Mouse (Mus musculus) regulatory T cell (primary cell): ENCODE measurements at regions not wholly inside any gene's neighbourhood (a gene's known extent, or its start where the extent isn't known, plus 50 kb on each side); places are given as distances from the start of the nearest gene placed in this dataset.

ENCODE experiments used
- in situ Hi-C: fragments of 300-600 bp; cut with MboI, MseI; formaldehyde crosslinking; loops from one replicate; pipeline ENCODE4 v1.15.1; 2025; ENCODE audit warnings: high pct_unique_total_duplicates

DNA sequence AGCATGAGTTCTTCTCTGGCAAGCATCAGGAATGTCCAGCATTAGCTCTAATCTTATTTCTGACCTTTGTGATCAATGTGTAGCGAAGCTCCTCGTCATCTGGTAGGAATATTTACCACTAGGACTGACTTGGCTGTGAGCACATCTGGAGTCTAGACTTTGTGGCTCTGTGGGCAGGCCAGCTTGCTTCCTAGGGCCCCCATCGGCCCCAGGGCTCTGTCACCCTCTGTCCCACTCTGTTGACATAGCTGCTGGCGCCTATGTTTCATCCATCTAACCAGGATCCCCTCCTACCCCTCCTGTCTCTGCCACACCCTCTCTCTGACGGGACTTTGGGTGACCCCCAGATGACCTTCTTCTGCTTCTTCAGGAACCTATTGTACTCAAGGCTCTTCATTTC lies 520.6 kb upstream of the Id2 start:
- in situ Hi-C loops: no loop called here

DNA sequence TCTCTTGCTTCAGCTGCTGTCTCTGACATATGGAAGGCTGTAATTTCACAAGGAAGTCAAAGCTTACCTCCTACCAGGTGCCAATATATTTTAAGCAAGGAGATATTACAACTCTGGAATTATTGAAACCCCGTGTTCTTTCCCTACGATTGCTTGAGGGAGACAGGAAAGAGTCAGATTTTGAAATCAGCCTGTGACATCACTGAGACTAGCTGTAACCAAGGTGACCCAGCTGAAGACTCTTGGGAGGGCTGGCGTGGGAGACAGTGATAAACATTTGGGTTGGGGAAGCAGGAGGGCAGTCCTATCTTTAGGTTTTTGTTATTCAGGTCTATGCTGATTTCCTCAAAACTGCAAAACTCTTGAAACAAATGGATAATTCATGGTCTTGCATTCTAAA lies 518.4 kb upstream of the Id2 start:
- in situ Hi-C loops: no loop called here

DNA sequence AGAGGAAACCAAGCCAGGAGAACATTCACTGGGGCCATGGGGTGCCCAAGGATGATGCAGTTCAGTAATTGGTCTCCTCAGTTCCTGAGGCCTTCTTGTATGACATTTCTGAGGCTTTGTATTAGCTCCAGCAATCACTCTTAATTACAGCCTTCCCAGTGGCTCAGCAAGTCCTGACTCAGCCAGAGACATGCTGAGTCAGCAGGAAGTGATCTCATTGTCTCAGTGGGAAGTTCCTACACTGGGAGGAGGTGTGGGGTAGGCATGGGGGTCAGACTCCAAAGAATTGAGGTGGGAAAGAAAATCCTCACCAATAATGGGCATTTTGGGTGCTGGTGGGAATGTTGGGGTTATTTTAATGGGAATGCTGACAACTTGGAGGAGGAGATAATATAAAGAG lies 516.5 kb upstream of the Id2 start:
- in situ Hi-C loops: no loop called here

DNA sequence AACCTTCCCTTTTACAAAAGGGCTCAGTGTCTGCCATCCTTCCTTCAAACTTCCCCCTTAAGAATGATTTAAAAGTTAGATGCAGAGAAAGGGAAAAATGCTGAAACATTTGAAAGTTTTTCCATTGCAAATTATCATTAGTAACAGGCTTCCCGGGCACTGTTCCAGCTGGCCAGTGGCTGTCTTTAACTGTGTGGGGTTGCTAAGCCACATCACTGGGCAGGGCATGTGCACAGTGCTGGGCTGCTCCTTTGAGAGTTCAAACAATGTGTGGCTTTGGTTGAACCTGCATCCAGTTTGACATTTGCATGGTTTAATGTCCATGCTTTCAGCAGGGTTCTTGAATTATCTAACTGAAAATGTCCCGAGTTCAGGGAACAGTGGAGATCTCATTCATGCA lies 512.1 kb upstream of the Id2 start:
- in situ Hi-C loops: no loop called here

DNA sequence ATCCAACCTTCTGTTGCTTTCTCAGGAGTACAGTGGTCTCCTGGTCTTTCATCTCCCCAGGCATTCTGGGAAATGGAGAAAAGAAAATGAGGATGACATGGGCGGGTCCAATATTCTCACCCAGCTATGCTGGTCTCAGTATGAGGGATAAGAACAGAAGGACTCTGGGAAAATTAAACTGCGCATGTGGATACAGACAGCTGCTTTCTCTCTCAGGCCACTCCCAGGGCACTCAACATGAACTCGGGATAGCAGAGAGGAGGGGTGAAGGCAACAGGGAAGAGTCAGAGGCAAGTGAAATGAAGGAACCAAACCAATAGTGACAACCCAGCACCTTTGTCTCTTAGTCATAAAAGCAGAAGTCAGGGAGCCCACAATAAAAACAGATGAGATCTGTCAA lies 508.5 kb upstream of the Id2 start:
- in situ Hi-C loops: no loop called here

DNA sequence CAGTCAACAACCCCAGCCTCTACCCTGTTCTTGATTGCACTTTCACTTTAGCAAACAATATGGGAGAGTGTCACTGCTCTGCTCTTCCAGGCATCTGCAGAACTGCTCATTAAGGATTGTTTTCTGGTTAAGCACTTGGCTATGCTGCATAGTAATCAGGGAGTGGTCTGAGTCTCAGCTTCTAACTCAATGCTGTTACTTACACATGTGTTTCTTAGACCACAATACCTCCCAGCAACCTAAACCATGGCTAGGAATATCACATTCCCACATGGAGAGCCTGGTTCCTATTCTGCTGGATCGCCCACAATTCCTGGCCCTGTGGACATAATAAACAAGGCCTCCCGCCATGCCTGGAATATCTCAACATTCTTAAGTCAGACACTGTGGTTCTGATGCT lies 493.3 kb upstream of the Id2 start:
- in situ Hi-C loops: no loop called here

DNA sequence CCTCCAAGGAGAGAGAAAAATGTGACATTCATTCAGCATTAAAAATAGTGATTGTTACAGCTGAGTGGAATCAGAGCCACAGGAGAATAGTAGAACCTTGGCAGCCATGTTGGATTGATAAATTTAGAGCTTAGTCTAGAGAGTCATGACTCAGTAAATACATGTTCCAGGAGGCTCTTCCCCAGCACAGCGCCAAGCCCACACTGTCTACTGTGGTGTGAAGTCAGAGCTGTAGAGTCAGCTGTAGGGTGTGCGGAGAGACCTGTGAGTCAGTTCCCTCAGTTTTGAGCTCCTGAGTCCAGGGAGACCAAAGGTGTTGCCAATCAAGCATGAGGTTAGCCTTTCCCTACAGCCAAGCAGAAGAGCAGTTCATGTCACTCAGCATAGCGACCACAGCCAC lies 488.8 kb upstream of the Id2 start:
- in situ Hi-C loops: no loop called here

DNA sequence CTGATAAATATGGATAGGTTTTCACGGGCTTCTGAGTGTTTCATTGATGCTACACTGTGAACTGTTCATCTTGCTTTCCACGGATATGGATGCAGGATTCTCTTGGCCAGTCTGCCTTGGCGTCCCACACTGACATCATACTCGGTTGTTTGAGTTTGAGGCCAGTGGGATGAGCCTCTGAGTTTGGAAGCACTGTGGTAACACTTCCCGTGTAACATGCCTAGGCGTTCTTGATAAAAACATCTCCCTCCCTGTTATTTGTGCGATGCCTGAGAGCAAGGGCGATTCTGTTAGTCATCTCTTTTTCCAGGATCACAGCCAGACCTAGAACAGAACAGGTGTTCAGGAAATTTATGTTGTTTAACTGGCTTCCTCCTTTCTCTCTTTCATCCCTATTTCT lies 482.5 kb upstream of the Id2 start:
- in situ Hi-C loops: no loop called here

DNA sequence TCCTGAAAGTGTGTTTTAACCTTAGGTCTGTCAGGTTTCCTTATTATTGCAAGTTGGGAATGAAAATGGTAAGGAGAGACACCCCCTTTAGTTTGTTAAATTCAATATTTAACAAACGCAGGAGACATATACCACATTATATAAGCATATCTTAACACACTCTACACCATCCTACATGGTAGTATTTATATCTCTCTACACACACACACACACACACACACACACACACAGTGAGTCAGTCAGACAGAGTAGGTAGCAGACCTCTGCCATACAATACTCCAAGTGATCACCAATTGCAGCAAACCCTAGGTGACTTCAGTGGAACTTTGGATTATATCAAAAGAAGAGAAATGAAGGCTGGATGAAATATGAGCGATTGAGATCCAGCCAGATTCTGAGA lies 468.2 kb upstream of the Id2 start:
- in situ Hi-C loops: no loop called here

DNA sequence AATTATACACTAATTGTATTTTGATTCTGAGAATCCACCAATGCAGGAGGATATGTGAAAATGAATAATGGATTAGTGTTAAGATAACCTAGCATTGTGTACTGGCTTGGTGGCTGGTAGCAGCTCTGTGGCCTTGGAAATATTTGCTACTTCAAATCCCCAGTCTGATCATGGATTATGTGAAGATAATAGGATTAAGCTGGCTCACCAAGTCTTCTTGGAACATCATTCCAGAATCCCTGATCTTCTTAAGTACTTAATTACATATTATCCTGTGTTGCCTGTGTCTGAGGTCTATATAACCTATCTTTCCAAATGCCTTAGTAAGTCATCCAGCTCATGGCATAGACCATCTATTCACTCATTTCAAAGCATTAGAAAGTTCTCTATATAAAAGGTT lies 462.7 kb upstream of the Id2 start:
- in situ Hi-C loops: no loop called here

DNA sequence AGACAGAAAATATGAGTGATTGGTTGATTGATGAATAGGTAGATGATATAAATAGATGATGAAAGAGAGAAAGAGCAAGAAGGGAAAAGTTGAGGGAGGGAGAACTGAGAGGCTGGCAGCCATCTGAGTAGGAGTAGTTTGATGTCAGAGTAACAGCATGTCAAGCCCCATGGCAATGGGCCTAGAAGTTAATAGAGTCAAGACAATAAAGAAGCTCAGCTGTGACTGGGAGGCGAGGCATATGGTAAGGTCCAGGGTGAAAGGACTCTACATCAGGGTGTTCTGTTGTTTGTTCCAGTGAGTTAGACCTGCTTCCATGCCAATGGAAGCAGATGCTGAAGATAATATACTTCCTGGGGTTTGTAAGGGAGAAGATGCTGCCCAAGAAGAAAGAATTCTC lies 456.7 kb upstream of the Id2 start:
- in situ Hi-C loops: no loop called here

DNA sequence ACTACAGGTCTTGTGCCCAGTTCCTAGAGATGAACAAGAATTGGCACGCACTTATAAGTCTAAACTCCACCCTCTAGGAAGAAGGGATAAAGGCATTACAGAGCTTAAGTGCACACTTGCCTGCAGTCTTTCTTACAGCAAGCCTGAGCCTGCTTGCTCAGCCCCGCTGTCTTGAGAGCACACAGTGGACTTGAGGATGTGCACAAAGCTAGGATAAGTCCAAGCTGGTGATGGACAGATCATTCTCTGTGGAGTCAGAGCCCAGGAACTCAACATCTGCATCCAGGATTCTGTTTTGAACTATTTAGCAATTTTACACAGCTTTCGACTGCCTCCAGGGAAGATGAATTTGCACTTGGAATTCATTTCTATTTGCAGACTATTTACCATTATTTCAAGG lies 452.8 kb upstream of the Id2 start:
- in situ Hi-C loops: no loop called here

DNA sequence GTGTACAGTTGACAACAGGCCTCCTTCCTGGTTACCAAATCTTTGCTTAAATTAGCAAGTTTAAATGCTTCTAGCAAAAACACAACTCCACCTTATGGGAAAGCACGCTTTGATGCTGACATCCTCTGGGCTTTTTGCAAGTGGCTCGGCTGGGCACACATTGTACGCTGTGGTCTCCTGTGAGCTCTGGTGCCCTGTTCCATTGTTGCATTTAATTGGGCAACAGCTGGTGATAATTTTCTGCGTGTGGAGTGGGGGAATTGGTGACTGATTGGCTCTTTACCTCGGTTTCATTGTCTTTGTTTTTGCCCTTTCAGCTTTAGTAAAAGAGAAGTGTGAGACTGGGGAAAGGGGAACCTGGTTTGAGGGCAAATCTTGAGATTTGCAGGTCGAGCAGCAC lies 447.3 kb upstream of the Id2 start:
- in situ Hi-C loops: no loop called here

DNA sequence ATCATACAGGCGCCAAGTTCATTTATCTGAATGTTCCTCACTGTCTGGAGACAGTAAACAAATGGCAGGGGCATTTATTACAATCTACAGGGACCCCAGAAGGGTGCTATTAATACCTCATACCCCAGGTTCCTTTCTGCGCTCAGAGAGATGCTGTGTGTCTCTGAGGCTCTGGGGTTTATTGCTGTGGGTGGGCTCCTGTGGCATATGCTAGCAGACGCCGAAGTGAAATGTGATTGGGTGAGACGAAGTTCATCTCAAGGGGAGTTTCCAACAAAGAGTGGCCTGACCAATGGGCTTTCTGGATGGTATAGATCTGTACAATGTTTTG lies 437.6 kb upstream of the Id2 start:
- in situ Hi-C loops: no loop called here

DNA sequence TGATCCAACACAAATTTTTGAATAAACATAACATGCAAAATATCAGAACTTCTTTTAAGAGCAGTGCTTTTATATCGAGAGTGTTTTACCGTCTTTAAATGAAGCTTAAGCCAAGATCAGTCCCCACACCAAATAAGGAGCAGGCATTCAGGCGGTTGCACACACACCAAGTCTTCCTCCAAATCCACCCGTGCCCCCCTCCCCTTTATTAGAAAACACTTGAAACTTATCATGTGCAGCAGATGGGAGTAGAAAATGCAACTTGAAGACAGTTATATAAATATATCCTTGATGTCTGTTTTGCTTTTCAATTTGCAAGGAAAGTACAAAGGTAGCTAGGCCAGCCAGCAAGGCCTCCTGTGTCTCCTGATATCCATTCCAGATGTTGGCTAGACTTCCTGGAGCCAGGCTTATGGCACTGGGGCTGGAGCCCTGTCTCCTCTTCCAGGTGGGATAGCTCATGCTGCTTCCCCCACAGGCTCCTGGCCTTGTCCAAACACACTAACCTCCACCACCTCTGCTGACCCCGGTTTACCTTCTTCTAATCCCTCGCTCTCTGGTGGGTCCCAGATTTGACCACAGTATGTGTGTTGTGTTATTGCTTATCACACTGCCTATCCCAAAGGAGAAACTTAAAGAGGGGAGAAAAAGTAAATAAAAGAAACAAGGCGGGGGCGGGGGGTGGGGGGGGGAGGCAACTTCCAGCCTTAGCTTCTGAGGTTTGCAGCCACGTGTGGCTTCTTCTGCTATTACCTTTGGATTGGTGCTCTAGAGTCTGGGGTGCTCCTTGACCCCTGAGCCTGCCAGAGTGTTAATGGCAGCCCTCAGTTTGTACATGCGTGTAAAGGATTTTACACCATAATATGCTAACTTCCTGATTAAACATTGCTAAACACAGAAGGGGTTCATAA lies 437.0 kb upstream of the Id2 start:
- in situ Hi-C loops: no loop called here

DNA sequence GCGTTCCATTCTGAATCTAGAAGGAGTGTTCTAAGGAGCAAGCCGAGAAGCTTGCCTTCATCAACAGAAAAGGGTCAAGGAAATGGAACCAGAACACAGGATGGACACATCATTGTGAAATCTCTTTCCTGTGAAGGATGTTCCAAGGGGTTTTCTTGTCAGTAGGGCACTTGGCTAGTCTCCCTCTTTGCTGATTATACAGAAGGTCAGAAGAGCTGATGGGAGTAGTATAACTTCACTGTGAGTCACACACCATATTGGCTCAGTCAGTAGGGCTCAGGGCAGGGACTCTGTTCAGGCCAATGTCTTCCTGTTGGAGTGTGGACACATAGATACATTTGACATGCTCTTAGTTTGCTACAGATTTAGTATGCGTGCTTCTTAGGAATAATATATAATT lies 433.5 kb upstream of the Id2 start:
- in situ Hi-C loops: no loop called here

DNA sequence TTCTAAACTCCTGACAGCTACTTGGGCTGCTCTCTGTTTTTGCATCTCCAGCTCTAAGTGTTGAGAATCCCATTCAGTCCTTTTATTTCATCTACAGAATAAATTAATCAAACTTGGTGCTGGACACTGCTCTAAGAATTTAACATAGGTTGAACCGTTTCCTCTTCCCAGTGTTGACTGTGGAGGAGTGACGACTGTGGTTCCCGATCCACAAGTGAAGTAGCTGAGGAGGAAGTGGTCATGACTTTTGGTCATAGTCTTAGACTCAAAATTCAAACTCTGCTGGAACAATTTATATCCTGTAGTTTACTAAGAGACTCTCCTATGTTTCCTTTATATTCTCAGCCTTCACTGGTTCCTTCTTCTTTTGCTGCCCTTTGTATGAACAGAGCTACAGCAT lies 432.6 kb upstream of the Id2 start:
- in situ Hi-C loops: no loop called here

DNA sequence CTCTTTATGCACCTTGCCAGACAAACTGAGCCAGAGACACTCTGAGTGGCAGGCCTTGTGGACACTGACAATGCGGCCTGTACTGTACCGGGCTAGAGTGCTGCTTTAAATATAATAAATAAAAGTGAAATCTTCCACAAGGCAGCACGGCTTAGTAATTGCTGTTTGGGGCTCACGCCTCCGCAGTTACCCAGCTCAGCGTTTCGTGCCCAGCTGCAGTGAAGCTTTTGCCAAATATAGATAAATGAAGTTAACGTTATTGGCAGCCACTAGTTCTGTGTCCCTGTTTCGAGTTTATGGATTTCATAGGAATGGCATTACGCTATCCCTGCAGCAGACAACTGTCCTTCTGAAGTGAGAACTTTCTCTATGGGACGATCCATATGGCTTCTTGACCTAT lies 429.7 kb upstream of the Id2 start:
- in situ Hi-C loops: no loop called here

DNA sequence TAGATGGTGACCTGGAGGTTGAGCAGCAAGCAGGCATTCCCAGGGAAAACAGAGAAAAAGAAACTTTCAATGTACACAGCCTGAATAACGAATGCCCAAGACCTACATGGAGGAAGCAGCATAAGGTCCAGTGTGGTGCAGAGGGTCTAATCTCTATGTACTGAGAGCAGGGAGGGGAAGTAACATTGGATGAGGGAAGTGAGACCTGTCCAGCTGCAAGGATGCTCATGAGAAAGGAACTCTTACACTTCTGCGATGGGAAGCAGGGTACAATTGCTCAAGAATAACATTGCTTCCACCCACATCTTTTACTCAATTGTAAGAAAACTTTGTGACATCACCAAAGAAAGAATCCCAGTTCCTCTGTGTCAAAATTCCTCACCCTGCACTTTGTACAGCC lies 419.8 kb upstream of the Id2 start:
- in situ Hi-C loops: no loop called here

DNA sequence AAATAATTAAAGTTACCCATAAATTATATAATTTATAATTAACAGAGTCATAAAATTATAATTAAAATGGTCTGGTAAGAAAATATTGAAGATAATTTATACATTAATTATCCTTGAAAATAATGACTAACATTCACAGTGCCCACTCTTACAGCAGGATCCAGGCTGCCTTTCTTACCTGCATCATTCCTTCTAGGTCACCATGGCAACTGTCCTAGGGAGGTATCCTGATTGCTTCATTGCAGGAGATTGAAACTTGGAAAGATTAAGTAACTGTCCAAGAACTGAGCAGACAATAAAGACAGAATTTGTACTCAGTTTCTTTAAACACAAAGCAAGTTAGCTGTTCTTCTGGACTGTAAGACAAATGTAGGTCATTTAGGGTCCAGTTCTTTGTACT lies 416.7 kb upstream of the Id2 start:
- in situ Hi-C loops: no loop called here

DNA sequence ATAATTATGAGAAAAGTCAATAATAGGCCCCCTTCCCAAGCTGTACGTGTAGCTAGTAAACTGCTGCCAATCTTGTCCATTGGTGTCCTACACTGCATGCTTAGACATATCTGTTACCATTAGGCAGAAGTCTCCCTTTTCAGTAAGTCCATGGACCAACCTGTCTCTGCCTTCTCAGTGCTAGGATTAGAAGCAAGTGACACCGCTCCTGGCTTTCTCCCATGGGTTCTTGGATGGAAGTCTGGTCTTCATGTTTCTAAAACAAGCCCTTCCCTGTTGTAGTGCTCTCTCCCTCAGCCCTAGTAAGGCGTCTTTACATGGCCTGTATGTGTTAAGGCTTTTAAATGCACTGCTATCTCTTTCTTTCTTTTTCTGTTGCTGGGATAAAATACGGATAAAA lies 412.7 kb upstream of the Id2 start:
- in situ Hi-C loops: no loop called here

DNA sequence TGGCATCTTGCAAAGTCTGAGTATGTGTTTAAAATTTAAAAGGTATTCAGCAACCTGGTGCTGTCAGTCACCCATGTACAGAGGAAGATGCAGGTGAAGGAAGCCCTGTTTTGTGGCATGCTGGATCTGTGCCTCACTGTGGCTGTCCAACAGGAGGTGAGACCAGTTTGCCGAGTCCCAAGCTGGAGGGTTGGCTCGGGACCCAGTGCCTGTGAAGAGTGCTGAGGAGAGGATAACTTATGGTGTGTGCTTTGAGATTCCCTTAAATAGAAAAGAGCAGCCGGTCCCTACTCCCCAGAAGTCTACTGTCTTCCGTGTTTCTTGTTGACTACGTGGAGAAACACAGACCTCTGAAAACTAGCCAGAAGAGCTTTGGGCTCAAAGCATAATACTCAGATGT lies 396.3 kb upstream of the Id2 start:
- in situ Hi-C loops: no loop called here

DNA sequence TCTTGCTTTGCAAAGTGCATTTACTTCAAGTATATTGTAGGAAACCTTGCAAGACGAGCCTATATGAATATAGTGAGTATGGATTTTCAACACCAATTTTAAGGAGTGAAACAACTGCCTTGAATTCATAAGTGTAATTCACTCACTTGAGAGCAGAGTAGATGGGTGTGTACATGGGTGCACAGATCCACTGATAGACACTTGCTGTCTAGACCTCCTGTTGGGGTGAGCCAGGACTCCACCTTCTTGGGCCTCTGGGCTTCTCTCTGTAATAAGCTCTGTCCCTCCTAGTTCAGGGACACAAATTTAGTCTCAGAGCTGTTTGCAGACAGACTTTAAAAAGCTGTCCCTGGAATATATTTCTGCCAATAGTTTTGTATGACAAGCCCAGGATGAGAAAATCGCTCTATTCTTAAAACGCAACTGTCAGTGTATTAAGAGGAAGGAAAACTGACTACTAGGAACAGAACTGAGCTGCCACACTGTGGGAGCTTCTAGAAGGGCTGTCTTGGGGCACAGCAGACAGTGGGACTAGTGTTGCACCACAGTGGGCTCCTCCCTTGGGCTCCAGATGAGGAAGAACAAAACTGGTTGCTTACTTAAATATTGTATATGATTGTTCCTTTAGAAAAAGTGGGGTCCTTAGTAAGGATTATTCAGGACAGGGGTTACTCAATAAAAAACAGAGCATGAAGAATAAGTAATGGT lies 395.7 kb upstream of the Id2 start:
- in situ Hi-C loops: no loop called here
